Mouse (Mus musculus) neural tube, embryonic 14.5 days (tissue): Measurements from ENCODE around the gene Slc38a1. TPM values are rescaled to one million over a fixed set of nuclear protein-coding genes. Genes with fewer than 3 reads are reported as not detected.
"Not testable (repeated sequence)": the region's sequence is repeated elsewhere in the genome, so short reads cannot be mapped to it uniquely, and the experiment has no call there.

Source experiments
- ATAC-seq: fragments of 200-750 bp; cut with Nextera tagmentation; 2 replicates; pipeline ENCODE4 v1.8.0; 2017; ENCODE audit warnings: low read depth, mild to moderate bottlenecking, moderate TSS enrichment, moderate library complexity
- H3K27ac ChIP-seq: fragments of 300-500 bp; sonication (generic); 2 replicates; pipeline ENCODE4 v1.5.1; 2014; ENCODE audit warnings: low read depth, mild to moderate bottlenecking, control low read depth, low read length, moderate library complexity, mixed read lengths
- H3K27me3 ChIP-seq: fragments of 300-500 bp; sonication (generic); 2 replicates; pipeline ENCODE4 v1.6.1; 2014; ENCODE audit warnings: low read length; ENCODE audit not compliant: control insufficient read depth, insufficient read depth
- H3K36me3 ChIP-seq: fragments of 300-500 bp; sonication (generic); 2 replicates; pipeline ENCODE4 v1.6.1; 2014; ENCODE audit warnings: low read length, mixed read lengths; ENCODE audit not compliant: control insufficient read depth, insufficient read depth
- H3K4me1 ChIP-seq: fragments of 300-500 bp; sonication (generic); 2 replicates; pipeline ENCODE4 v1.6.1; 2014; ENCODE audit warnings: low read length; ENCODE audit not compliant: control insufficient read depth, insufficient read depth
- H3K4me2 ChIP-seq: fragments of 300-500 bp; sonication (generic); 2 replicates; pipeline ENCODE4 v1.6.1; 2014; ENCODE audit warnings: mild to moderate bottlenecking, low read depth, low read length, control low read depth
- H3K4me3 ChIP-seq: fragments of 300-500 bp; sonication (generic); 2 replicates; pipeline ENCODE4 v1.5.1; 2014; ENCODE audit warnings: low read depth, low read length, control low read depth, mixed read lengths
- H3K9ac ChIP-seq: fragments of 300-500 bp; sonication (generic); replicated peaks from 2 replicates; pipeline ENCODE4 v1.6.1; 2014; ENCODE audit warnings: low read depth, mild to moderate bottlenecking, control low read depth, low read length, mixed read lengths
- H3K9me3 ChIP-seq: fragments of 300-500 bp; sonication (generic); 2 replicates; pipeline ENCODE4 v1.6.1; 2016; ENCODE audit warnings: low read length; ENCODE audit not compliant: control insufficient read depth
- WGBS: fragments of 180-500 bp; shearing (Covaris S2); extraction: QIAGEN DNeasy Blood & Tissue Kit; methylation state at CpG from one replicate; pipeline ENCODE4 v1.1.7; 2014; 5-methylcytosine and 5-hydroxymethylcytosine counted together
- polyA plus RNA-seq: library from polyadenylated mRNA; unstranded; fragments of >200 nt; fragmentation: Nextera tagmentation; extraction: Ambion mirVana; gene quantifications from 2 replicates; pipeline ENCODE4 v1.2.1, GENCODE M21; 2014

Gene Slc38a1
- polyA plus RNA-seq, 1 experiment from 2014 or later = 173 TPM

GRCm38 (mm10) chr15:96634670-96635405, 7.9 kb downstream of the Slc38a1 start:
- Histone ChIP-seq H3K9ac (no peak overlapping the region), H3K36me3 (peaks cover 7% of the 10 kb centered on the region; the same call in 1 of the 2 replicates), H3K27me3 (no peaks in the 10 kb centered on the region), H3K4me2 (no peak overlapping the region), H3K27ac (no peak overlapping the region), H3K4me1 (peaks cover 18% of the 10 kb centered on the region), H3K4me3 (no peak overlapping the region), H3K9me3 (no peaks in the 10 kb centered on the region)
- no peak for ATAC-seq
- 91% methylated on average over 19 of the region's 19 CpGs for WGBS

- Histone ChIP-seq H3K27me3 (no peaks in the 10 kb centered on the region), H3K4me1 (no peaks in the 10 kb centered on the region), H3K4me3 (no peak overlapping the region), H3K36me3 (peaks cover 7% of the 10 kb centered on the region; the same call in 1 of the 2 replicates), H3K27ac (no peak overlapping the region), H3K9ac (no peak overlapping the region), H3K9me3 (no peaks in the 10 kb centered on the region), H3K4me2 (no peak overlapping the region)
- WGBS = 94% methylated on average over 5 of the region's 5 CpGs
- ATAC-seq = no peak
Observed at GRCm38 (mm10) chr15:96632201-96632600, 10.5 kb downstream of the Slc38a1 start.

GRCm38 (mm10) chr15:96631107-96631718, 11.5 kb downstream of the Slc38a1 start:
- no peak for ATAC-seq
- Histone ChIP-seq H3K9ac (no peak overlapping the region), H3K27me3 (no peaks in the 10 kb centered on the region), H3K27ac (no peak overlapping the region), H3K36me3 (peaks cover 4% of the 10 kb centered on the region; the same call in 1 of the 2 replicates), H3K4me2 (no peak overlapping the region), H3K4me1 (no peaks in the 10 kb centered on the region), H3K4me3 (no peak overlapping the region), H3K9me3 (no peaks in the 10 kb centered on the region)
- WGBS = 87% methylated on average over 13 of the region's 13 CpGs

- H3K27ac ChIP-seq = no peak overlapping the region
- no peak for ATAC-seq
- no peak overlapping the region for H3K4me3 ChIP-seq
- no peak overlapping the region for H3K9ac ChIP-seq
- H3K36me3 ChIP-seq = peaks cover 15% of the 10 kb centered on the region
- no peaks in the 10 kb centered on the region for H3K27me3 ChIP-seq
- H3K9me3 ChIP-seq = no peaks in the 10 kb centered on the region
- H3K4me2 ChIP-seq = no peak overlapping the region
- no peaks in the 10 kb centered on the region for H3K4me1 ChIP-seq
- 95% methylated on average over 7 of the region's 7 CpGs for WGBS
Observed at GRCm38 (mm10) chr15:96628256-96628655, 14.5 kb downstream of the Slc38a1 start.

- no peaks in the 10 kb centered on the region for H3K4me1 ChIP-seq
- H3K27me3 ChIP-seq = no peaks in the 10 kb centered on the region
- WGBS = 88% methylated on average over 5 of the region's 5 CpGs
- H3K9me3 ChIP-seq = no peaks in the 10 kb centered on the region
- peaks cover 21% of the 10 kb centered on the region for H3K36me3 ChIP-seq
- ATAC-seq = no peak
- H3K4me2 ChIP-seq = no peak overlapping the region
- H3K9ac ChIP-seq = no peak overlapping the region
- 0 out of 2 replicates have a peak overlapping the region, but pooled peaks have one; percentile 16 for H3K27ac ChIP-seq
- H3K4me3 ChIP-seq = no peak overlapping the region
Observed at GRCm38 (mm10) chr15:96626871-96627270, 15.8 kb downstream of the Slc38a1 start.

GRCm38 (mm10) chr15:96625012-96625411, 17.7 kb downstream of the Slc38a1 start:
- H3K4me1 ChIP-seq, H3K9ac ChIP-seq, H3K4me3 ChIP-seq, H3K27ac ChIP-seq, ATAC-seq, H3K9me3 ChIP-seq, H3K27me3 ChIP-seq, H3K4me2 ChIP-seq: not testable (repeated sequence)
- H3K36me3 ChIP-seq = peaks cover 21% of the 10 kb centered on the region
- 87% methylated on average over 9 of the region's 9 CpGs for WGBS

GRCm38 (mm10) chr15:96622376-96622775, 20.3 kb downstream of the Slc38a1 start:
- WGBS = 98% methylated on average over 7 of the region's 7 CpGs
- H3K4me3 ChIP-seq = no peak overlapping the region
- no peaks in the 10 kb centered on the region for H3K27me3 ChIP-seq
- H3K4me2 ChIP-seq = no peak overlapping the region
- H3K27ac ChIP-seq = no peak overlapping the region
- no peak overlapping the region for H3K9ac ChIP-seq
- no peaks in the 10 kb centered on the region for H3K9me3 ChIP-seq
- no peaks in the 10 kb centered on the region for H3K4me1 ChIP-seq
- ATAC-seq = no peak
- peaks cover 21% of the 10 kb centered on the region for H3K36me3 ChIP-seq

- H3K27me3 ChIP-seq = no peaks in the 10 kb centered on the region
- H3K27ac ChIP-seq = no peak overlapping the region
- H3K9me3 ChIP-seq = no peaks in the 10 kb centered on the region
- peaks cover 21% of the 10 kb centered on the region for H3K36me3 ChIP-seq
- H3K4me1 ChIP-seq = no peaks in the 10 kb centered on the region
- no peak overlapping the region for H3K4me2 ChIP-seq
- H3K9ac ChIP-seq = no peak overlapping the region
- no peak for ATAC-seq
- 95% methylated on average over 6 of the region's 6 CpGs for WGBS
- no peak overlapping the region for H3K4me3 ChIP-seq
Observed at GRCm38 (mm10) chr15:96621686-96622085, 21.0 kb downstream of the Slc38a1 start.

GRCm38 (mm10) chr15:96617555-96617954, 25.2 kb downstream of the Slc38a1 start:
- ATAC-seq = no peak
- Histone ChIP-seq H3K9me3 (no peaks in the 10 kb centered on the region), H3K27me3 (no peaks in the 10 kb centered on the region)

More at GRCm38 (mm10) chr15:96617555-96617954, 25.2 kb downstream of the Slc38a1 start:
- H3K27ac ChIP-seq = no peak overlapping the region
- H3K9ac ChIP-seq = no peak overlapping the region
- H3K4me2 ChIP-seq = no peak overlapping the region
- no peaks in the 10 kb centered on the region for H3K4me1 ChIP-seq
- 97% methylated on average over 7 of the region's 7 CpGs for WGBS
- H3K4me3 ChIP-seq = no peak overlapping the region
- peaks cover 37% of the 10 kb centered on the region for H3K36me3 ChIP-seq
